Mouse (Mus musculus) NIH3T3 (cell line): ENCODE results near the gene Gucd1.
"Not testable (repeated sequence)": the region's sequence is repeated elsewhere in the genome, so short reads cannot be mapped to it uniquely, and the experiment has no call there.

Source experiments
- DNase-seq: peaks from one replicate; pipeline ENCODE4 v3.0.0-alpha.2; 2012; ENCODE audit warnings: low read depth

The Gucd1 gene

DNA sequence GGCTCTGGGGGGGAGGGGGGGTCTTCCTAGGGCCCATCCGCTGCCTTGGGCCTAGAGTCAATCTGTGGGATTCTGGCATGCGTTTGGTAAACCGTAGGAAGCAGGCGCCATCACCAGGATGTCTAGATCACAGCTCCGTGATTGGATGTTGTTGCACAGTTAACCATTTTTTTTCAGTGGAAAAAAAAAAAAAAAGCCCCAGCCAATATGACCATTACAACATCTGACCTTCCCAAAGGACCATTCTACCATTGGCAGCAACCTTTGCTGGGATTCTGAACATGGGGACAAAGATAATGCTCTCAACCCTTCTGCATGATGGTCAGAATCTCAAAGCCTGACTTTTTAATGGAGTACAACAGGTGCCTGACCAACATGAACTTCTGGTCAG is 87.6 kb downstream of the Gucd1 start:
- no peak for DNase-seq

DNA sequence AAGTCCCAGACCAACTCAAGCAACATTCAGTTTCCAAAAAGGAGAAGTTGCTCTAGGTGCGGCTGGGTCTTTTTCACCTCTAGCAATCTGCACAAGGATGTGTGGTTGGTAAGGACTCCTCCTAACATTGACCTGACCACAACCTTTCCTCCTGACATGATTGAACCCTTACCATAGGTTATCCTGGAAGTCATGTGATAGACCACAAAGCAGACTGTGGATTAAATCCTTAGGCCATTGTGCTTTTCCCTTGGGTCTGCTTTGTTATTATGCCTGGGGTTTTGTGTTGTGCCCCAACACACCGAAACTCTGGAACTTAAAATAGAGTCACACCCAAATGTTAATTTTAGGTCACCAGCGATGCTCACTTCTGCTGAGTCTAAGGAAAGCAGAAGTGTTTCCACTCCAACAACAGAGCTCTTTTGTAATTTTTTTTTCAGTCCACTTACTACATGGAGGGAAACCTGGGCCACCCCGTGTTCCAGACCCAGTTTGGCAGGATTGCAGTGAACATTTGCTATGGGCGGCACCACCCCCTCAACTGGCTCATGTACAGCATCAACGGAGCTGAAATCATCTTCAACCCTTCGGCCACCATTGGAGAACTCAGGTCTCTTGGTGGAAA is 88.1 kb downstream of the Gucd1 start:
- DNase-seq = no peak

DNA sequence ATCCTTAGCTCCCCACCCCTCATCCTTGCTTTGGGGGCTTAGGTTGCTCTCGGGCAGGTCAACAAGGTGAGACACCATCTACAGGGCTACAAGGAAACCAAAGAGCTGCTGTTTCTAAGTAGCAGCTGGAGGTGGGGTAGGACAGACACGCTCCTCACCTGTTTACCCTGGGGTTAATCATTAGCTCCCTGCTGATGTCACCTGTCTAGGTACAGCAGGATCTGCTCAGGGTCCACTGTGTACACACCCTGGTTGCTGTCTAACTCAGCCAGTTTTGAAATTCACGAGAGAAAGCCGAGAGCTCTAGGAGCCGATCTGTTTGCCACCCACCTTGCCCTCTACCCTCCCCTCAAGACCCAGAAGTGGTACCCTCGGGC is 88.8 kb downstream of the Gucd1 start:
- DNase-seq = no peak

DNA sequence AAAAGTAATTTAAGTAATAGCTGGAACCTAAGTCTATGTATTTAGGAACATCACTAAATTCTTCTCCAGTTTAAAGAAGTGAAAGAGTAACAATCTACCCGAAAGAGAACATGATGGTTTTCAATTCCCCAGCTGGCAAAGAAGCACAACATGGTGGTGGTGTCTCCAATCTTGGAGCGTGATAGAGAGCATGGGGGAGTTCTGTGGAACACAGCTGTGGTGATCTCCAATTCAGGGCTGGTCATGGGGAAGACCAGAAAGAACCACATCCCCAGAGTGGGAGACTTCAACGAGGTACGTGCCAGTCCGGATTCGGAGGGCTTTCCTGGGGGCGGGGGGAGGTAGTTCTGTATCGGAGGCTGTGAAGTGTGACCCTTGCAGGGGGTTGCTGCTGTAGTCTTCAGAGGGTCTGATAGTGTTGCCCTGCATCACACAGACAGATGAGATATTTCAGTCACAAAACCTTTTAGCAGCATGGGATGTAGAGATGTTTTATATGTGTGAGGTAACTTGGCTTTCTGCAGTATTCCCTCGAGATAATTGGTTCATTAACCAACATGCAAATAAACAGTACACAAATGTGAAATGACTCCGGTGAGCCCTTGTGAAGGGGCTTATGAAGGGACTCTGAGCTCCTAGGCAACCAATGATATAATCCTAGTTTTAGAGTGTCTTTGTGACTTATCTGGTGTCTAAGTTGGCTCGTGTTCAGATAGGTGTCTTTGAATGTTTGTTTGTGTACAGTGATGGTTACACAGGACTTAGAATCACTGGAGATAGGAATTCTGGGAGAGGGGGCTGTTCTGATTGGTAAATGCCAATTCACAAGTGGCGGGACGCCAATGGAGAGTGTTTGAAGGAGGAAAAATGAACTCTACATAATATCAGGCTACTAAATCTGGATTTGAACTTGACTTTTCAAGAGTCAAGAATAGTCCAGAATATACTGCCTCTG is 89.4 kb downstream of the Gucd1 start:
- DNase-seq = no peak

DNA sequence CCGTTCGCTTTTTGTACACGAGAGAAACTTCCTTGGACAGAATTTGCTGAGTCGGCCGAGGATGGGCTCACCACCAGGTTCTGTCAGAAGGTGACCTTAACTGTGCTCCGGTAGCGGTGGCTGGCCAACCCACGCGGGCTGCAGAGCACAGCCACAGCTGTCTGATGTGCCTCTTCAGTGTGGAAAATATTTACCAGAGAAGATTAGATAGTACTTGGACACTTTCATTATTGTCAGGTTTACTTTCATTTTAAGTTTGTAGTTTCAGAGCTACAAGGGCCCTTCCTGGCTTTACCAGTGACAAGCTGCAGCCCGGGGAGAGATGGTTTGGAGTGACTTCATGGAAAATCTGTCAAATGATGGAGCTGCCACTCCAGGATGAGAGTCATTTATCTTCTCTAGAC is 93.3 kb downstream of the Gucd1 start:
- no peak for DNase-seq

DNA sequence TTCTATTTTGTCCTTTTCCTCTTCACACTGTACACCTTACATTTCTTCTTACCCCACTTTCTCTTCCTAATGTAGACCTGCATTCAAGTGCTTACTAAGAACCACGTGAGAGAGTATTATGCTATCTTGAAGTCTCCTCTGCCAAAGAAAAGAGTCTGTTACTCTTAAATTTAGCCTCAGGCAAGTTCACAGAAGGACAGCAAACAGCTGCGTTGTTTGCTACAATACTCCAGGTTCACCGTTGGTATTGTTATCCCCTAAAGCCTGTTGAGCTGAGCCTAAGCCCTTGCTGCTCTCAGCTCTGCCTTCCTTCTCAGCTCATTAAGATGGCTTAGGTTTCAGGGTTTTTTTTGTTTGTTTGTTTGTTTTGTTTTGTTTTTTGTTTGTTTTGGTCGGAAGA is 99.0 kb downstream of the Gucd1 start:
- DNase-seq = no peak

DNA sequence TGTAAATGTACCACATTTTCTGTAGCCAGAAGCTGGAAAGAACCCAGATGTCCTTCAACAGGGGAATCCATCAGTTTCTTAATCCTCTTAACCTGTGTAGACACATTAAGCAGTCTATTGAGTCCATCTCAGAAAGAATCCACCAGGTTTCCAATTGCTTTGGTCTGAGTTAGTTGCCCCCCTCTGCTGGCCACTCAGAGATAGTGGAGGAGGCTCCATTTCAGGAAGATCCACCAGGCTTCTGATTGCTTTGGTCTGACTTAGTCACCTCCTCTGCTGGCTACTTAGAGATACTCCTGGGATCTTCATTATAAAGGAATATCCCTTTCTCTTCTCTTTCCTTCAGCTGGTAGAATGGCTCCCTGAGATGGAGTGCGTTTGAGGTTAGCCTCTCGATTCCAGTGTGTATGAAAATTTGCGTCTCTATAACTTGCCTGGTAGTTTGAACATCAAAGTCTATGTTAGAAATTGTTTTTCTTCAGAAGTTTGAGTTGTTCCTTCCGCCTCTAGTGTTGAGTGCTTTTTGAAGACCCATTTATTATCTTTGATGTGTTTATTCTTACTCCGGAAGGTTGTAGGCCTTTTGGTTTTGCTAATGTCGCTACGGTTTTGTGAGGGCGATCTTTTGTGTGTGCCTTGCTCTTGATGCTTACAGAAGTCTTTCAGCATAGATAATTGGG is 100.3 kb downstream of the Gucd1 start:
- DNase-seq = peak; percentile 19

DNA sequence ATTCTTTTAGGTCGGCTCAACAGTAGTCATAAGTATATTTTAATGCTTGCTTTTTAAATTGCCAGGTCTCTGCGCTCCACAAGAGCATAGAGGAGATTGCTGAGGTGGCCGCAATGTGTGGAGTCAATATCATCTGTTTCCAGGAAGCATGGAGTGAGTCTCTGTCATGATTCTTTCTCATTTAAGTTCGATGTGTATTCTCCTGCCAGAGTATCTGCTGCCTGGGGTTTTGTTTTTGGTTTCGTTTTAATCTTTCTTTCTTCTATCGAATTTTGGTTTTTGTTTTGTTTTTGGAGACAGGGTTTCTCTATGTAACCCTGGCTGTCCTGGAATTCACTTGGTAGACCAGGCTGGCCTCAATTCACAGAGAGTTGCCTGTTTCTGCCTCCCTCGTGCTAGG is 102.8 kb downstream of the Gucd1 start:
- DNase-seq = no peak

DNA sequence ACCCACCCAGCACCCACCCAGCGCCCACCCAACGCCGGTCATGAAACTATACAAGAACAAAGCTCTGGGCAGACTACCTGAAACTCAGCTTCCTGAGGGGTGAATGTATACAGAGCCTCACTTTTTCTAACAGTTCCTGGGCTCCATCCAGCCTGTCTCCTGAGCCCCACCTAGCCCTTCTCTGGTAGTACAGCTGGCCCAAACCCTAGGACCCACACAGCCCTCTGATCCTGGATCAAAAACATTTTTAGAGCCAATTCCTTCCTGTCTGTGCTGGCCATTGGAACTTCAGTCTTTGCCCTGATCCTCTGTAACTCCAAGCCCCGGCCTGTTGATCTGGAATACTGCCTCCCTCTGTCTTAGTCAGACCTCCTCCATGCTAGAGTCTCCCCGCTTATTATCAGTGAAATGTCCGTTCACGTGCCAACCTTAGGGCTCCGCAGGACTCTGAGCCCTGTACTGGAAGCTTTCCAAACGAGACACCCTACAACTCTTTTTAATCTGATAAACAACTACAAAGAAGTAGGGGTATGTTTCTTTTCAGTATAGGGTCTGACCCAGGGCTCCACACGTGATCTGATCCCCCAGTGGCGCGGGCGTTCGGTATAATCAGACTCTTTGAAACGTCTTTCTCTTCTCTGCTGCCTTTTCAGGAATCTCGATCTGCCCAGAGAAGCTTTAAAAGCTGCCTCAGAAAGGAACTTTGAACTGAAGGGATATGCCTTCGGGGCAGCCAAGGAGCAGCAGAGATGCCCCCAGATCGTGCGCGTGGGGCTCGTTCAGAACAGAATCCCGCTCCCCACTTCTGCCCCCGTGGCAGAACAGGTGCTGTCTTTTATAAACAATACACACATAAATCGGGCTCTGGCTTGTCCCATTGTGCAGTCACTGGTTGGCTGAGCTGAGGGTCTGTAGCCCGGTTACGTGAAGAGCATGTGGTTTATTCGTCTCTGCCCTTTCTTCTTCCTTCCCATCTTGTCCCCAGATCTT is 105.4 kb downstream of the Gucd1 start:
- DNase-seq = no peak

DNA sequence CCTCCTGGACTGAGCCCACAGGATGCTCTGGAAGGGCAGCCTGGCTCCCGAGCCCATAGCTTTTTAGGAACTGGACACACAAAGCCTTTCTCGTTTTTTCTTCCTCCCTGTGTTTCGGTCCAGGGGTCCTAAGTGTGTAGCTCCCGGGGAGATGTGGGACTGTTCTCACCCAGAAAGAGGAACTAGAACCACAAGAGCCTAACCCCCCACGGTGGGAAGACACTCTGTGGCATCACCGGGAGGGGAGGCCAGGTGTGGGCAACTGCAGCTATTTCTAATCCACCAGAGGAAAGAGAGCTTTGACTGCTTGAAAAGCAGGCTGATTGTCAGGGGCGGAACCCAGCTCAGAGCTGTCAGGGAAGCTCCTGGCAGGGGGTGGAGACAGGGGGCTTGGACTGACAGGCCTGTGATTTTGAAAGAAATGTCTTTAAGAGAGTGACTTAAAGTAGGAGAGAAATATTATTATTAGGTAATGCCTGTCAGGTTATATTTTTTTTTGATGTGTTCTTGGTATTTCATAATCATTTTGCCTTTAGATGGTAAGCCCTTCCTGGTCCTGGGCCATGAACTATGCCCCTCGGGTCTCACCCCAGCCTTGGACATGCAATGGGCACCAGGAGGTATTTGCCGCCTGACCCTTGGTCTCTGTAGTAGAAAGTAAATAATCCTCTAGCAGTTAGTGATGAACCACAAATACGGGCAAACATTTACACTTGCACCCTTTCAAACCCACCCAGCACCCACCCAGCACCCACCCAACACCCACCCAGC is 106.2 kb downstream of the Gucd1 start:
- DNase-seq = not testable (repeated sequence)

DNA sequence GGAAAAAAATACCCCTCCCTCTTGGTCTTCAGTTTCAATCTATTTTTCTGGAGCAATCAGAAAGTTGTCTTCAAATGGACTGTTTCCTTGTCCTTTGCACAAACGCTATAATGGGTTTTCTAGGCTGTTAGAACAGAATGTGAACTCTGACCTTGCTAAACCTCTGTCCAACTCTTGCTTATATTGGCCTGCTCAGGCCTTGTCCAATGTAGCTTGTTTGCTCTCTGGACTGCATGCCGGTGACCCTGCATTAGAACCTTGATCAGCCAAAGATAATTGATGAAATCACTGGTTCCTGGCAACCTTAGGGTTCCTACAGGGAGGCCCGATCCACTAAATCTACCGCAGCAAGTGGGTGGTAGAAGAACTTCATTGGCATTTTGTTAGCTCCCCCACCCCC is 110.0 kb downstream of the Gucd1 start:
- DNase-seq = no peak

DNA sequence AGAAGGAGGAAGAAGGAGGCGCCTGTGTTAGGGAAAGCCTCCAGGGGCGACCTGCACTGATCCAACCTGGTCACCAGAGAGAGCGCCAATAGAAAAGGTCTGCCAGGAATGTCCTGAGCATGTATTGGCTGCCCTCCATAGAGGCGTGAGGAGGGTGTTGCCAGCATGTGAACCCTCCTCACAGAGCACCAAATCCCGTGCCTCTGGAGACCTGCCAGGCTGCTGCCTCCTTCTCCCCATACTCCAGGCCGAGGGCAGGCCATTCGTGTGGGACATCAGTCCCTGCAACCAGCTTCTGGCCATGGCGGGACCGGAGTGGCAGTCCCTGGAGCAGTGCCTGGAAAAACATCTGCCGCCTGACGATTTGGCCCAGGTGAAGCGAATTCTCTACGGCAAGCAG is 111.0 kb downstream of the Gucd1 start:
- DNase-seq = peak; percentile 13

DNA sequence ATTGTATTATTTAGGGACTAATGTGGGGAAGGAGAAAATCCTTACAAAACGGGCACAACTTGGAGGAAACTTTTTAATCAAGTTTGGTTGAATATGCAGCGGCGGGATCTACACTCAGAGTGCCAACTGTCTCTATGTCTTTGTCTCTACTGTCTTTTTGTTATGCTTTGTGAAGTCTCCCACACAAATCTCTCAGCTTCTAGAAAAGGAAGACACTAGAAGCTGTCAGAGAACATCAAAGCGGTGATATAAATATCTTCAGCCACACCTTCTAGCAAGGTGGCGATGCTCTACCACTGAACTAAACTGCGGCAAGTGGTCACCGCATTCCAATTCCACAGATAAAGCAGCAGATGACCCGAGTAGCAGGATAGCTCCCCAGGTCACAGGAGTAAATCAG is 111.9 kb downstream of the Gucd1 start:
- no peak for DNase-seq

DNA sequence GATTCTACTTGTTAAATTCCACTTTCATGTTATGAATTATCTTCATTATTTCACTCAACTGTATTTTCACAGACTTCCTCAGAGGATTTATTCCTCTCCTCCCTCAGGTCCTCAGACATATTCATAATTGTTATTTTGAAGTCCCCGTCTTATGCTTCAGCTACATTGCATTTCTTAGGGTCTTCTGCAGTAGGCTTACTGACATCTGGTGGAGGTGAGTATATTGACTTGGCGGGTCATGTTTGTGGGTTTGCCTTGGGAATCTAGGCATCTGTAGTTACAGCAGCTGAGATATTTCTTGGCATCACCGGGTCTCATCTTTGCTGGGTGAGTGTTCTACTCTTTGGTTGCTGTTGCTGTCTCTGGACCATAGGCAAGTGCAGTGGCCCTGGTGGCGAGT is 116.8 kb downstream of the Gucd1 start, which contains the start of gene Upb1:
Gene Upb1 (plus strand): TSS at position 158 of the 400 bp plus-strand sequence.
- no peak for DNase-seq

DNA sequence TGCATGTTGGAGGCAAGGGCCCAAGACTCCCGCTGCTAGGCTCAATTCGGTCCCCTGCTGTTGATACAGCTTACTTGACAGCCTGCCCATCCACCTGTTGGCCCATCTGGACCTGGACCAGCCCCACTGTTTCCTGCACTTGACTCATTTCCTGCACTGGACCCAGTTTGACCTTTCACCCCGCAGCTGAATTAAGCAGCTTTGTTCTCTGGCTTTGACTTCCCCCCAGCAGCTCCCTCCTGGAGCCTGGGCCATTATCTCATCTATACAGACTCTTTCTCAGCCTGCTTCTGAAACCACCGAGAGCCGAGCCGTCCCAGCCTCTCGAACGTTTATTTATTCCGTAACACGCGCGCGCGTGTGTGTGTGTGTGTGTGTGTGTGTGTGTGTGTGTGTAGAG is 120.8 kb downstream of the Gucd1 start:
- DNase-seq = no peak

DNA sequence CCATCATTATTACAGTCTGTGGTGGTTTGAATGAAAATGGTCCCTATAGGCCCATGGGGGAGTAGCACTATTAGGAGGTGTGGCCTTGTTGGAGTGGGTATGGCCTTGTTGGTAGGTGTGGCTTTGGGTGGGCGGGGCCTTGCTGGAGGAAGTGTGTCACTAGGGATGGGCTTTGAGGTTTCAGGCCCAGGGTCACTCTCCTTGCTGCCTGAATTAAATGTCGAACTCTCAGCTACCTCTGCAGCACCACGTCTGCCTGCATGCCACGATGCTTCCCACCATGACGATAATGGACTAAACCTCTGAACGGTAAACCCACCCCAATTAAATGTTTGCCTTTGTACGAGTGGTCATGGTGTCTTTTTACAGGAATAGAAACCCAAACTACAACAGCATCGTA is 123.0 kb downstream of the Gucd1 start:
- no peak for DNase-seq

DNA sequence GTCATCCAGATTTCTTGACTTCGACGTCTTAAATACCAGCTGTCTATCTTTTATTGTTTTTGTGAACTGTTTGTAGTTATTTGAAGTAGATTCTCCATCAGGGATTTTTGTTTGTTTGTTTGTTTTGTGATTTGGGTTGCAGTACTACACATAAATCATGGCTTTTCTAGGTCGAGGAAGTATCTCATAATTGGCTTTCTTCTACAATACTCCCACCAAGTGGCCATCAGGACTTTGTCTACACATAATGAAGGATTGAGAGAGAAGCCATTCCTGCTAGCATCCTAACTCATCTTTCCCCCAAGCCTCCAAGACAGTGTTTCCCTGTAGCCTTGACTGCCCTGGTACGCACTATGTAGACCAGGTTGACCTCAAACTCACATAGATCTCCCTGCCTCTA is 126.9 kb downstream of the Gucd1 start:
- DNase-seq = no peak

DNA sequence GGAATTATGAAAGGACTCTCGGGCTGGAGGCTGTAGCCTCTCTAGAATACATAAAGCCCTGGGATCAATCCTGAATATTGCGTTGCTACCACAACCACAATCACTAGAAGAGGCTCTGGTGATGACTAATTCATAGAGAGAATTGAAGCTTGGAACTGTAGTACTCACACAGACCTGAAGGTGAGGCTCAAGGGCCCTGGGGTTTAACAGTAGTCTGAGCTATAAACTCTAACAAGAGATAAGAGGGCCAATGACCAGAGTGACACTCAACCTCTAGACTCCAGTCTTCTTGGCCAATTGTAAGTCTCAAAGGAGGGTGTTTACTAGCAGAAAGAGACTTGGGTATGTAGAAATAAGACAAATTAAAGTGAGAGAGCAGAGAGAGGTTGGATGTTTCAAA is 127.6 kb downstream of the Gucd1 start:
- no peak for DNase-seq

DNA sequence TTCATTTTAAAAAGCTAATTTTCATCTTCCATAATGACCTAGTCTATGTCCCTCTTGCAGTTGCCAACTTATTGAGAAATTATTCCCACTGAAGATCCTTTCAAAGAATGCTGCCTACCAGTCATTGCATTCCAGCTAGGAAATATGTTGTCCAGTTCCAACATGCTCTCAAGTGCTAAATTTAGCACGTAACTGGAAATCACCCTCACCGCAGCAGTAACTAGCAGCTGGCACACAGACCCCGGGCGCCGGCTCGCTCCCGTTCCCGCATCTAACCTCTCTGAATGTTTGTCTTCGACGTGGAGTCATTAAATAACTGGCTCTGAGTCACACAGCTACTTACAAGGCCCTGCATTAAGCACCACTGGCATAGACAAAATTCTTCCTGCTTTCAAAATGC is 139.1 kb downstream of the Gucd1 start:
- peak; percentile 49 for DNase-seq

DNA sequence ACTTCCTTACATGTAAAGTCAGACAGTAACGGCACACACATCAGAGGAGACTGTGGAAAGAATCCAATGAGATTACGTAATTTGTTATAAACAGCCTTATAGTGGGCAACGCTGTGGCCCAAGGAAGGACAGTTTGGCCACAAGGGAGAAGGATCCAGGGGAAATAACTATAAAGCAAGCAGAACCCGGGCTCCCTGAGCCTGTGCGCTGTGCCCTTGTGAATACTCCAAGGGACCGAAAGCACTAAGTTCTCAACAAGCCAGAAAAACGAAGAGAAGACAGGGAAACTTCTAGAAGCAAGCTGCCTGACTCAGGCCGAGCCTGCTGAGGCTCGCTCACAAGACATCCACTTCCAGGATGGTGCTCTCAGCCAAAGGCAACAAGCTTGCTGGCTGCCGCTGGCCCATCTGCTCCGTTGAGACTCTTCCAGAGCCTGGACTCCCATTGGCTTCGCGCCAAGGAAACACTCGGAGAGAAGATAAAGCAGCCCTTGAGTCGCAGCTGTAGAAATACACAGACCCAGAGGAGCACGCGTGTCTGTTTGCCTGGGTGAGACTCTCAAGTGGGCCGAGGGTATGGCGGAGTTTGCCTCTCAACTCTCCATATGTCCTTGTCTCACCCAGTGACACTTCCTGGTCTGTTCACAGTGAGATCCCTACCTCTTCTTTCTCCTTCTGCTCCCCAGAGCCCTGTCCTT is 144.0 kb downstream of the Gucd1 start:
- DNase-seq = peak; percentile 31
